Comparison of ENCODE assay signal across 8 mouse cellular contexts in the genomic region with DNA sequence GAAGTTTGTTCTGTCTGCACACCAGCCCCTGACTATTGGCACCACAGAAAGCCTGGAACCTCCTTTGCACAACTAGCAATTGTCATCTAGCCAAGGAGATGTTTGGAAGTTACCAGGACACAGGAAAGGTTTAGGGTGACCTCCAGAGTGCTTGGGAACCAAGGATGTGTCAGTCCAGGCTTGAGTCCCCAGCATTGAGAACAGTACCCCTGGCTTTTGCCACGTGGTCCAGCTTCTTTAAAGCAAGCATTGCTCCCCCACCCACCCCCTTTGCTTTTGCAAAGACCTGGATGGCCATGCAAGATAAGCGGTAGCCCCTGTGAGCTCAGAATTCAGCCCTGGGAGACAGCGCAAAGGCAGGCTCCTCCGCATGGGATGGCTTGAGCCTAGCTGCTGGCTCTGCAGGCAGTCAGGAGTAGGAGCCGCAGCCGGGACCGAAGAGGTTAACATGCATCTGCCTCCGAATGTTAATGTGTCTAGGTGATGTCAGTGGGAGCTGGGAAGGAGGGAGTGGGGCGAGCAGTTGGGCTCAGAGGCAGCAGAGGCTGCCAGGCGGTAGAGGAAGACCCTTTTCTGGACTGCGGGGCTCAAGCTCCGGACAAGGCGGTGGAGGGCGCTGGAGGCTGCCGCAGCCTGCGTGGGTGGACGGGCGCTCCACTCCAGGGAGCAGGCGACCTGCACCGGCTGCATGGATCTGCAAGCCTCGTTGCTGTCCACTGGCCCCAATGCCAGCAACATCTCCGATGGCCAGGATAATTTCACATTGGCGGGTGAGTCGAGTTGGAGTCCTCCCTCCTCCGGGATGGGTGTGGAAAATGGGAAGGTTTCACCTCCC. TPM values are rescaled to one million over a fixed set of nuclear protein-coding genes. Genes with fewer than 3 reads are reported as not detected.
DNase-seq lines count a peak whose midpoint lies in the region; ATAC-seq lines count a peak whose summit lies in the region.

TSS of gene Mchr1 (plus strand) at position 414 of the 835 bp plus-strand sequence.

- H3K4me1 ChIP-seq in kidney, embryonic 14.5 days (ENCODE audit: control insufficient read depth, insufficient read depth, low read length) = peaks cover 14% of the 10 kb centered on the region; the same call in 1 of the 2 replicates
- peaks cover 16% of the 10 kb centered on the region for H3K4me1 ChIP-seq in limb, embryonic 13.5 days
- peaks cover 16% of the 10 kb centered on the region for H3K4me1 ChIP-seq in midbrain, embryonic 16.5 days (ENCODE audit: control insufficient read depth, insufficient read depth, low read length)

- H3K27ac ChIP-seq in kidney, embryonic 14.5 days (ENCODE audit: low read depth, low read length) = no peak within 1 kb of the TSS
- H3K27ac ChIP-seq in limb, embryonic 13.5 days = no peak within 1 kb of the TSS
- H3K27ac ChIP-seq in midbrain, embryonic 16.5 days (ENCODE audit: low read length) = peak within 1 kb of the TSS; percentile 64

- 0 out of 2 replicates have a peak, but pooled peaks cover 5% of the 10 kb centered on the region for H3K27me3 ChIP-seq in kidney, embryonic 14.5 days (ENCODE audit: control insufficient read depth, insufficient read depth, low read length)
- H3K27me3 ChIP-seq in limb, embryonic 13.5 days = peaks cover 42% of the 10 kb centered on the region
- H3K27me3 ChIP-seq in midbrain, embryonic 16.5 days (ENCODE audit: control insufficient read depth, insufficient read depth, low read depth, low read length) = no peaks in the 10 kb centered on the region; the same call in 1 of the 2 replicates

- H3K9me3 ChIP-seq in kidney, embryonic 14.5 days (ENCODE audit: control insufficient read depth, low read length) = no peaks in the 10 kb centered on the region
- H3K9me3 ChIP-seq in limb, embryonic 13.5 days = no peaks in the 10 kb centered on the region
- no peaks in the 10 kb centered on the region for H3K9me3 ChIP-seq in midbrain, embryonic 16.5 days (replicated peaks; ENCODE audit: control insufficient read depth, low read length, poor library complexity, severe bottlenecking)

- peak within 1 kb of the TSS; percentile 53; the same call in 1 of the 2 replicates for H3K9ac ChIP-seq in kidney, embryonic 14.5 days (ENCODE audit: low read depth, low read length)
- H3K9ac ChIP-seq in limb, embryonic 13.5 days = peak within 1 kb of the TSS; percentile 60
- peak within 1 kb of the TSS; percentile 74 for H3K9ac ChIP-seq in midbrain, embryonic 16.5 days (ENCODE audit: low read depth, low read length)

- peak; percentile 56 to 81 for DNase-seq in adrenal gland, adult (ENCODE audit: inconsistent age in 2 of 2, low spot score in 1 of 2)
- no peak for DNase-seq in adrenal gland, adult 8-10 months
- peak; percentile 76 for DNase-seq in embryo, embryonic 9.5 days (ENCODE audit: extremely low spot score)
- peak; percentile 62 for DNase-seq in testis, postnatal 10 days (ENCODE audit: low spot score)

- ATAC-seq in granulocyte monocyte progenitor cell, adult 5-6 weeks (replicated peaks; ENCODE audit: poor library complexity, severe bottlenecking) = 0 out of 2 replicates have a peak, but pooled peaks have one; percentile 20
- ATAC-seq in kidney, embryonic 14.5 days (ENCODE audit: low FRiP score, low TSS enrichment) = peak; percentile 86
- ATAC-seq in limb, embryonic 13.5 days (ENCODE audit: low FRiP score, low read depth) = peak; percentile 78
- ATAC-seq in midbrain, embryonic 16.5 days = peak; percentile 94

- H3K4me2 ChIP-seq in kidney, embryonic 14.5 days (replicated peaks; ENCODE audit: low read depth, low read length) = peak within 1 kb of the TSS; percentile 68
- peak within 1 kb of the TSS; percentile 87 for H3K4me2 ChIP-seq in limb, embryonic 13.5 days (replicated peaks)
- H3K4me2 ChIP-seq in midbrain, embryonic 16.5 days (ENCODE audit: low read length) = peak within 1 kb of the TSS; percentile 88

- peak within 1 kb of the TSS; percentile 41 for H3K4me3 ChIP-seq in kidney, embryonic 14.5 days (ENCODE audit: low read length)
- H3K4me3 ChIP-seq in limb, embryonic 13.5 days = peak within 1 kb of the TSS; percentile 45
- H3K4me3 ChIP-seq in midbrain, embryonic 16.5 days (ENCODE audit: low read depth, low read length) = peak within 1 kb of the TSS; percentile 61

- WGBS in kidney, embryonic 14.5 days = 0% methylated on average over 25 of the region's 25 CpGs
- under 1% methylated on average over 25 of the region's 25 CpGs for WGBS in limb, embryonic 13.5 days
- WGBS in midbrain, embryonic 16.5 days = 1% methylated on average over 25 of the region's 25 CpGs

- H3K36me3 ChIP-seq in kidney, embryonic 14.5 days (ENCODE audit: control insufficient read depth, insufficient read depth, low read length) = no peaks in the 10 kb centered on the region
- H3K36me3 ChIP-seq in limb, embryonic 13.5 days = no peaks in the 10 kb centered on the region
- H3K36me3 ChIP-seq in midbrain, embryonic 16.5 days (ENCODE audit: control insufficient read depth, insufficient read depth, low read length) = no peaks in the 10 kb centered on the region

RNA-seq across cellular contexts. Expression of gene Mchr1, which starts in this region (rescaled TPM):
- total RNA-seq in adrenal gland, adult 8-10 months (2022) = under 1 TPM; 0.15 to 0.86 (median 0.51) TPM
- not detected in 2 replicates for total RNA-seq in granulocyte monocyte progenitor cell, adult 5-6 weeks (2014; fragmentation: Nextera tagmentation)
- not detected in 2 replicates for total RNA-seq in granulocyte monocyte progenitor cell, adult 5-6 weeks (2017)
- 0.71 and 1.0 TPM in 2 replicates for polyA plus RNA-seq in kidney, embryonic 14.5 days (2014; fragmentation: Nextera tagmentation; extraction: Ambion mirVana)
- 1.2 and 1.4 TPM in 2 replicates for polyA plus RNA-seq in limb, embryonic 13.5 days (2015; fragmentation: Nextera tagmentation; extraction: Ambion mirVana)
- polyA plus RNA-seq in midbrain, embryonic 16.5 days (2015; fragmentation: Nextera tagmentation; extraction: Ambion mirVana) = 6.7 and 8.7 TPM in 2 replicates

Comparison
In these comparisons a context has a peak if more than half of its experiments do, and no peak if none do; other contexts are left out.
1. Peak in ATAC-seq in granulocyte monocyte progenitor cell, adult 5-6 weeks; RNA of the gene not detected or under 1 TPM.
2. ATAC-seq: peak in every context shown above with its lines; median percentile 94 in midbrain, embryonic 16.5 days; 86 in kidney, embryonic 14.5 days; 78 in limb, embryonic 13.5 days; 20 in granulocyte monocyte progenitor cell, adult 5-6 weeks.